Mouse (Mus musculus) heart, embryonic 11.5 days (tissue): Measurements from ENCODE around the gene Otof. TPM values are rescaled to one million over a fixed set of nuclear protein-coding genes. Genes with fewer than 3 reads are reported as not detected.

Experiments used
- ATAC-seq: fragments of 200-750 bp; cut with Nextera tagmentation; replicated peaks from 2 replicates; pipeline ENCODE4 v1.8.0; 2017; ENCODE audit warnings: moderate library complexity; ENCODE audit not compliant: insufficient number of reproducible peaks, low FRiP score, low TSS enrichment
- H3K27ac ChIP-seq: fragments of 300-500 bp; sonication (generic); 2 replicates; pipeline ENCODE4 v1.5.1; 2014; ENCODE audit warnings: mild to moderate bottlenecking, low read depth, low read length
- H3K27me3 ChIP-seq: fragments of 300-500 bp; sonication (generic); 2 replicates; pipeline ENCODE4 v1.6.1; 2014; ENCODE audit warnings: mild to moderate bottlenecking, low read length, mixed read lengths; ENCODE audit not compliant: control insufficient read depth, insufficient read depth
- H3K36me3 ChIP-seq: fragments of 300-500 bp; sonication (generic); 2 replicates; pipeline ENCODE4 v1.6.1; 2014; ENCODE audit warnings: mild to moderate bottlenecking, low read length, moderate library complexity, mixed read lengths; ENCODE audit not compliant: control insufficient read depth, insufficient read depth
- H3K4me1 ChIP-seq: fragments of 300-500 bp; sonication (generic); 2 replicates; pipeline ENCODE4 v1.6.1; 2014; ENCODE audit warnings: low read length; ENCODE audit not compliant: control insufficient read depth, insufficient read depth
- H3K4me2 ChIP-seq: fragments of 300-500 bp; sonication (generic); 2 replicates; pipeline ENCODE4 v1.6.1; 2014; ENCODE audit warnings: mild to moderate bottlenecking, moderate library complexity
- H3K4me3 ChIP-seq: fragments of 300-500 bp; sonication (generic); 2 replicates; pipeline ENCODE4 v1.5.1; 2014; ENCODE audit warnings: low read depth, low read length
- H3K9ac ChIP-seq: fragments of 300-500 bp; sonication (generic); 2 replicates; pipeline ENCODE4 v1.6.1; 2014; ENCODE audit warnings: mild to moderate bottlenecking, low read depth, low read length, moderate library complexity
- H3K9me3 ChIP-seq: fragments of 300-500 bp; sonication (generic); replicated peaks from 2 replicates; pipeline ENCODE4 v1.6.1; 2016; ENCODE audit warnings: low read length; ENCODE audit not compliant: control insufficient read depth
- WGBS: fragments of 180-500 bp; shearing (Covaris S2); extraction: QIAGEN DNeasy Blood & Tissue Kit; methylation state at CpG from one replicate; pipeline ENCODE4 v1.1.7; 2014; ENCODE audit not compliant: insufficient replicate concordance; 5-methylcytosine and 5-hydroxymethylcytosine counted together
- polyA plus RNA-seq: library from polyadenylated mRNA; unstranded; fragments of >200 nt; fragmentation: Nextera tagmentation; extraction: Ambion mirVana; gene quantifications from 2 replicates; pipeline ENCODE4 v1.2.1, GENCODE M21; 2014

The Otof gene
- polyA plus RNA-seq, 1 experiment from 2014 or later: 0.13 TPM

DNA sequence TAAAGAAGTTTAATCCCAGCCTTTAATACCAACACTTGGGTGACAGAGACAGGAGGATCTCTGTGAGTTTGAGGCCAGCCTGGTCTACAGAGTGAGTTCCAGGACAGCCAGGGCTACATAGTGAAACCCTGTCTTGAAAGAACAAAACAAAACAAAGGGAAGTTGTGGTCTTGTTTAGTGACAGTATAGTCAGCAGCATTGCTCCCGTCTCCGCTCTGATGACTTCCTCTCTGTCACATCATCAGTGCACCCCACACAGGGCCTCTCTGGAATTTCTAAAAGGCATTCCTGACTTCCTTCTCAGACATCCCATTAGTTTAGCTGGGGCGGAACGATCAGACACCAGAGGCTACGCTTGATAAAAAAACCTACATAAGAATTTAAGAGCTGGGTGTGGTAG is 117.8 kb downstream of the Otof start:
- Histone ChIP-seq H3K36me3 (no peaks in the 10 kb centered on the region), H3K4me2 (no peak overlapping the region), H3K9ac (no peak overlapping the region), H3K27me3 (peaks cover 6% of the 10 kb centered on the region; the same call in 1 of the 2 replicates), H3K27ac (no peak overlapping the region), H3K4me1 (no peaks in the 10 kb centered on the region), H3K9me3 (no peaks in the 10 kb centered on the region), H3K4me3 (no peak overlapping the region)
- 53% methylated on average over 5 of the region's 5 CpGs for WGBS
- no peak for ATAC-seq

DNA sequence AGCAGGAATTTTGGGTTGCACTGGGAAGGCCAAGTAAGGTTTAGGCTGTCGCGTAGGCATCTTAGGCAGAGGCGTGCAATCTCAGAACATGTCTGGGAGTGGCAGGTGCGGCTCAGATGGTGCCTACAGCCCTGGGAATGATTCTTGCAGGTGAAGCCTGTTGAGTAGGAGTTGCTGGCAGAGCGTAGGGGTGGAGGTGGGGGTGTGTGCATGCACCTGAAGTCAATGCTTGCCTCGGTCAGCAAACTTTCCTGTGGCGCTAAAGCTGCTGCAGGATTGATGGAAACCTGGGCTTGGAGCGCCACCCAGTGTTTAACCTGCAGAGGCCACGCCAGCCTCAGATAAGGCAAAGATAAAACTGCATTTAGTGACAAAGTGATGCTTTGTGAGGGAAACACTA is 118.6 kb downstream of the Otof start:
- Histone ChIP-seq H3K4me1 (no peaks in the 10 kb centered on the region), H3K4me3 (peak overlapping the region; percentile 23; the same call in 1 of the 2 replicates), H3K27ac (no peak overlapping the region), H3K4me2 (peak overlapping the region; percentile 70), H3K9me3 (no peaks in the 10 kb centered on the region), H3K9ac (no peak overlapping the region), H3K27me3 (peaks cover 6% of the 10 kb centered on the region; the same call in 1 of the 2 replicates), H3K36me3 (no peaks in the 10 kb centered on the region)
- 1% methylated on average over 9 of the region's 9 CpGs for WGBS
- ATAC-seq: no peak

DNA sequence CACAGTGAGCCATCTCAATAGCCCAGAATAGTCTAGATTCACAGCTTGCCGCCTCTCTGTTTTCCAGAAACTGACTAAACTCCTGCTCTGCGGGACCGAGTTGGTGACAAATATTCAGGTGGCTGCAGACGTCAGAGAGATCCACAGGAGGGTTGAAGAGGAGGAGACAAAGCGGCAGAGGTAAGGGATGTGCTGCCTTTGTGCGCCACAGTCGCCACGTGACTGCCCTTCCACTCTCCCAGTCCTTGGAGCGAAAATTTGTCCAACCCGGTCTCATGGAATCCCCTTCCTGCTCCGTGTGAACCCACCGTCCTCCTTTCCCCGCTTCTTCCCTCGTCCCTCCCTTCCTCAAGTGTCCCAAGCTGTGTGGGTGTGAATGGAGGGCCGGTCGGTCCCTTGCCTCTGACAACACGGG is 119.1 kb downstream of the Otof start:
- Histone ChIP-seq H3K4me3 (peak overlapping the region; percentile 23; the same call in 1 of the 2 replicates), H3K9me3 (no peaks in the 10 kb centered on the region), H3K4me2 (peak overlapping the region; percentile 70), H3K36me3 (no peaks in the 10 kb centered on the region), H3K4me1 (no peaks in the 10 kb centered on the region), H3K27ac (no peak overlapping the region), H3K27me3 (peaks cover 6% of the 10 kb centered on the region; the same call in 1 of the 2 replicates), H3K9ac (0 out of 2 replicates have a peak overlapping the region, but pooled peaks have one; percentile 22)
- 5% methylated on average over 17 of the region's 17 CpGs for WGBS
- ATAC-seq: no peak

DNA sequence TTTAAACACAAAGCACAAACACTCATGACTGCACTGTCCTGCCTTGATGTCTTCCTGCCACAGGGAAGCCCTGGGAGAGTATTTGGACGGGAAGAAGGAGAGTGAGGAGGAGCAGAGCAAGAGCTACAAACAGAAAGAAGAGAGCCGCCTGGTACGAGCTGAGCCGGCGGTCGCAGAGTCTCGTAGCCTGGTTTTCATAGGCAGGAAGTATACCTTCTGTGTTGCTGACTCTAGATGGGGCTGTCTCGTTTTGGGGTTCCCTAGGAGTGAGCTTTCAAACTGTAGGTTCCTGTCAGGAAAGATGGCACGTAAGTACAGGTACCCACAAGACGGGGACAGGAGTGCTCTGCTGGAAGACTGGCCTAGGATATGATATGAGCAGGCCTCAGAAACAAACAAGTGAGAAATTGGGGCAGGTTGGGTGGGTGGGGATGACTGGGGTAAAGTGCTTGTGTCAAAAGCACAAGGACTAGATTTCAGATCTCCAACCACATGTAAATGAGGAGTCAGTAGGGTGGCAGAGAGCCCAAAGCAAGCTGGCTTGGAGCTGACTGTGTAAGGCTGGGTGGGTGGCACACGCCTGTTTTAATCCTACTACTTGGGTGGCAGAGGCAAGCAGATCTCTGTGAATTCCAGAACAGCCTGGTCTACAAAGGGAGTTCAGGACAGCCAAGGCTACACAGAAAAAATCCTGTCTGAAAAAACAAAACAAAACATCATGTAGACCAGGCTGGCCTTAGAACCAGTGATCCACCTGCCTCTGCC is 119.9 kb downstream of the Otof start:
- no peaks in the 10 kb centered on the region for H3K36me3 ChIP-seq
- no peaks in the 10 kb centered on the region for H3K9me3 ChIP-seq
- H3K9ac ChIP-seq: no peak overlapping the region
- WGBS: 70% methylated on average over 11 of the region's 11 CpGs
- no peak overlapping the region for H3K4me3 ChIP-seq
- H3K27ac ChIP-seq: no peak overlapping the region
- H3K4me1 ChIP-seq: no peaks in the 10 kb centered on the region
- peaks cover 6% of the 10 kb centered on the region; the same call in 1 of the 2 replicates for H3K27me3 ChIP-seq
- no peak for ATAC-seq
- H3K4me2 ChIP-seq: no peak overlapping the region

DNA sequence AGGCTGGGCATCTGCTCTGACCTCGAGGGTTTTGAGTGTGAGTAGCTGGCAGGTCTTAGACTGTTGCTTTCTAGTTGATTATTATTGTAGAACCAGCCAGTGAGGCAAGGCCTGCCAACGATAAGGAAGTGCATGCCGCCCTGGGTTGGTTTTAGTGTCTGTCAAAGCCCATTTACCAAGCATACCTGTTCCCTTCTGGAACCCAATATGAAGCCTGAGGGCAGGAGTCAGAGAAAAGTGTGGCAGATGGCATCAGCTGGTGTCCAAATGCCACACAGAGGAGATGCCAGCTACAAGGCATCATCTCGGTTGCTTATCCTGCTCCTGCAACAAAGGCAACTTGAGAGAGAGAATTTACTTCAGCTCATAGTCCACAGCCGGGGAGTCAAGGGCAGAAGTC is 120.9 kb downstream of the Otof start:
- H3K4me1 ChIP-seq: no peaks in the 10 kb centered on the region
- no peak for ATAC-seq
- no peak overlapping the region for H3K4me2 ChIP-seq
- H3K36me3 ChIP-seq: no peaks in the 10 kb centered on the region
- peaks cover 6% of the 10 kb centered on the region; the same call in 1 of the 2 replicates for H3K27me3 ChIP-seq
- H3K4me3 ChIP-seq: no peak overlapping the region
- no peaks in the 10 kb centered on the region for H3K9me3 ChIP-seq
- 69% methylated on average over 5 of the region's 5 CpGs for WGBS
- no peak overlapping the region for H3K9ac ChIP-seq
- no peak overlapping the region for H3K27ac ChIP-seq

Other genes starting within 250 kb of the Otof start
- gene Selenoi, start 229.4 kb downstream of the Otof start, polyA plus RNA-seq: 22.9 and 24.9 TPM in 2 replicates
- 0.36 TPM in 1 of 2 replicates, not detected in the other for gene Drc1, start 180.5 kb downstream of the Otof start, polyA plus RNA-seq
- gene 1700001C02Rik, start 4.1 kb upstream of the Otof start, polyA plus RNA-seq: not detected in 2 replicates
- gene Cib4, start 83.9 kb upstream of the Otof start, polyA plus RNA-seq: not detected in 2 replicates
- gene Kcnk3, start 126.2 kb upstream of the Otof start, polyA plus RNA-seq: 36.8 and 37.8 TPM in 2 replicates
- gene Slc35f6, start 186.0 kb upstream of the Otof start, polyA plus RNA-seq: 21.6 and 22.9 TPM in 2 replicates
- gene Cenpa, start 204.8 kb upstream of the Otof start, polyA plus RNA-seq: 296 and 306 TPM in 2 replicates
- 2.9 and 3.5 TPM in 2 replicates for gene Dpysl5, start 249.6 kb upstream of the Otof start, polyA plus RNA-seq